Mouse (Mus musculus) lung, postnatal 0 days (tissue): ENCODE data around the gene Zfp385b.

Source experiments
- CTCF ChIP-seq: IDR thresholded peaks from 2 replicates; pipeline ENCODE4 v1.5.1; 2016; ENCODE audit warnings: antibody characterized with exemption, mild to moderate bottlenecking
- EP300 ChIP-seq: IDR thresholded peaks from 2 replicates; pipeline ENCODE4 v1.6.1; 2016; ENCODE audit warnings: antibody characterized with exemption, mild to moderate bottlenecking, control low read depth

- no peak for TF ChIP-seq CTCF
- TF ChIP-seq EP300 = no peak
These were observed 348.7 kb downstream of the Zfp385b start for GRCm38 (mm10) chr2:77470716-77471115.
